Mouse (Mus musculus): ENCODE results near the gene Ptgfr. TPM values are rescaled to one million over a fixed set of nuclear protein-coding genes. Genes with fewer than 3 reads are reported as not detected.
A peak's percentile ranks its signal among the peaks of the same experiment; 100 is the strongest.

Gene Ptgfr
- polyA plus RNA-seq (2012; ENCODE audit: insufficient read depth, low replicate concordance) = not detected in 2 replicates

- Histone ChIP-seq H3K4me1 (0 out of 2 replicates have a peak, but pooled peaks cover 4% of the 10 kb centered on the region), H3K27me3 (replicated peaks) (peaks cover 33% of the 10 kb centered on the region), H3K4me3 (replicated peaks) (peak within 1 kb of the TSS; percentile 68), H3K9me3 (no peaks in the 10 kb centered on the region), H3K36me3 (replicated peaks; ENCODE audit: low read length) (no peaks in the 10 kb centered on the region)
- TF ChIP-seq FLI1 (IDR thresholded peaks at IDR 0.05; ENCODE audit: low read length) (no peak), GATA1 (IDR thresholded peaks at IDR 0.05; ENCODE audit: borderline replicate concordance, low read length) (no peak)
Measured at GRCm38 (mm10) chr3:151836871-151837680, at the start of gene Ptgfr. TSS of gene Ptgfr (minus strand) at chr3:151837630.

GRCm38 (mm10) chr3:151883881-151884280 is 46.5 kb upstream of the Ptgfr start:
- H3K27me3 ChIP-seq (replicated peaks) = no peaks in the 10 kb centered on the region
- H3K4me3 ChIP-seq (replicated peaks) = no peak overlapping the region
- H3K9me3 ChIP-seq = no peaks in the 10 kb centered on the region
- H3K4me1 ChIP-seq = no peaks in the 10 kb centered on the region
- no peaks in the 10 kb centered on the region for H3K36me3 ChIP-seq (replicated peaks; ENCODE audit: low read length)
- TF ChIP-seq GATA1 (IDR thresholded peaks at IDR 0.05; ENCODE audit: borderline replicate concordance, low read length) (no peak), FLI1 (IDR thresholded peaks at IDR 0.05; ENCODE audit: low read length) (no peak)

GRCm38 (mm10) chr3:151879981-151880380 is 42.6 kb upstream of the Ptgfr start:
- H3K27me3 ChIP-seq (replicated peaks) = no peaks in the 10 kb centered on the region
- H3K9me3 ChIP-seq = no peaks in the 10 kb centered on the region
- H3K4me1 ChIP-seq = no peaks in the 10 kb centered on the region
- H3K4me3 ChIP-seq (replicated peaks) = no peak overlapping the region
- H3K36me3 ChIP-seq (replicated peaks; ENCODE audit: low read length) = no peaks in the 10 kb centered on the region
- TF ChIP-seq FLI1 (IDR thresholded peaks at IDR 0.05; ENCODE audit: low read length) (no peak), GATA1 (IDR thresholded peaks at IDR 0.05; ENCODE audit: borderline replicate concordance, low read length) (no peak)

GRCm38 (mm10) chr3:151868970-151869369 is 31.5 kb upstream of the Ptgfr start:
- H3K9me3 ChIP-seq = no peaks in the 10 kb centered on the region
- no peak overlapping the region for H3K4me3 ChIP-seq (replicated peaks)
- TF ChIP-seq GATA1 (IDR thresholded peaks at IDR 0.05; ENCODE audit: borderline replicate concordance, low read length) = no peak
- no peak for TF ChIP-seq FLI1 (IDR thresholded peaks at IDR 0.05; ENCODE audit: low read length)
- no peaks in the 10 kb centered on the region for H3K36me3 ChIP-seq (replicated peaks; ENCODE audit: low read length)
- no peaks in the 10 kb centered on the region for H3K27me3 ChIP-seq (replicated peaks)
- no peaks in the 10 kb centered on the region for H3K4me1 ChIP-seq

- Histone ChIP-seq H3K9me3 (no peaks in the 10 kb centered on the region), H3K36me3 (replicated peaks; ENCODE audit: low read length) (no peaks in the 10 kb centered on the region), H3K4me1 (no peaks in the 10 kb centered on the region), H3K4me3 (replicated peaks) (no peak overlapping the region), H3K27me3 (replicated peaks) (no peaks in the 10 kb centered on the region)
- TF ChIP-seq FLI1 (IDR thresholded peaks at IDR 0.05; ENCODE audit: low read length) (no peak), GATA1 (IDR thresholded peaks at IDR 0.05; ENCODE audit: borderline replicate concordance, low read length) (no peak)
Measured at GRCm38 (mm10) chr3:151851344-151851743, 13.9 kb upstream of the Ptgfr start.

GRCm38 (mm10) chr3:151850621-151851020 is 13.2 kb upstream of the Ptgfr start:
- Histone ChIP-seq H3K4me1 (no peaks in the 10 kb centered on the region), H3K9me3 (no peaks in the 10 kb centered on the region), H3K36me3 (replicated peaks; ENCODE audit: low read length) (no peaks in the 10 kb centered on the region), H3K27me3 (replicated peaks) (no peaks in the 10 kb centered on the region), H3K4me3 (replicated peaks) (no peak overlapping the region)
- TF ChIP-seq FLI1 (IDR thresholded peaks at IDR 0.05; ENCODE audit: low read length) (no peak), GATA1 (IDR thresholded peaks at IDR 0.05; ENCODE audit: borderline replicate concordance, low read length) (no peak)

GRCm38 (mm10) chr3:151846292-151846691 is 8.9 kb upstream of the Ptgfr start:
- TF ChIP-seq FLI1 (IDR thresholded peaks at IDR 0.05; ENCODE audit: low read length) (no peak), GATA1 (IDR thresholded peaks at IDR 0.05; ENCODE audit: borderline replicate concordance, low read length) (no peak)
- no peaks in the 10 kb centered on the region for H3K4me1 ChIP-seq
- no peaks in the 10 kb centered on the region for H3K9me3 ChIP-seq
- no peaks in the 10 kb centered on the region for H3K27me3 ChIP-seq (replicated peaks)
- H3K4me3 ChIP-seq (replicated peaks) = no peak overlapping the region
- H3K36me3 ChIP-seq (replicated peaks; ENCODE audit: low read length) = no peaks in the 10 kb centered on the region

- TF ChIP-seq GATA1 (IDR thresholded peaks at IDR 0.05; ENCODE audit: borderline replicate concordance, low read length) (no peak), FLI1 (IDR thresholded peaks at IDR 0.05; ENCODE audit: low read length) (no peak)
Measured at GRCm38 (mm10) chr3:151844361-151845154, 7.1 kb upstream of the Ptgfr start.

GRCm38 (mm10) chr3:151840688-151841087 is 3.3 kb upstream of the Ptgfr start:
- no peak for TF ChIP-seq FLI1 (IDR thresholded peaks at IDR 0.05; ENCODE audit: low read length)
- no peak for TF ChIP-seq GATA1 (IDR thresholded peaks at IDR 0.05; ENCODE audit: borderline replicate concordance, low read length)
- Histone ChIP-seq H3K4me1 (0 out of 2 replicates have a peak, but pooled peaks cover 4% of the 10 kb centered on the region), H3K36me3 (replicated peaks; ENCODE audit: low read length) (no peaks in the 10 kb centered on the region), H3K4me3 (replicated peaks) (no peak overlapping the region), H3K27me3 (replicated peaks) (peaks cover 26% of the 10 kb centered on the region), H3K9me3 (no peaks in the 10 kb centered on the region)

More at GRCm38 (mm10) chr3:151844361-151845154, 7.1 kb upstream of the Ptgfr start:
- H3K4me1 ChIP-seq = no peaks in the 10 kb centered on the region
- no peaks in the 10 kb centered on the region for H3K36me3 ChIP-seq (replicated peaks; ENCODE audit: low read length)
- no peaks in the 10 kb centered on the region for H3K9me3 ChIP-seq
- H3K27me3 ChIP-seq (replicated peaks) = no peaks in the 10 kb centered on the region
- H3K4me3 ChIP-seq (replicated peaks) = no peak overlapping the region

GRCm38 (mm10) chr3:151838372-151838771 is 942 bp upstream of the Ptgfr start:
- H3K36me3 ChIP-seq (replicated peaks; ENCODE audit: low read length) = no peaks in the 10 kb centered on the region
- no peaks in the 10 kb centered on the region for H3K9me3 ChIP-seq
- peaks cover 31% of the 10 kb centered on the region for H3K27me3 ChIP-seq (replicated peaks)
- 0 out of 2 replicates have a peak, but pooled peaks cover 4% of the 10 kb centered on the region for H3K4me1 ChIP-seq
- H3K4me3 ChIP-seq (replicated peaks) = no peak overlapping the region
- TF ChIP-seq GATA1 (IDR thresholded peaks at IDR 0.05; ENCODE audit: borderline replicate concordance, low read length) = no peak
- TF ChIP-seq FLI1 (IDR thresholded peaks at IDR 0.05; ENCODE audit: low read length) = no peak

All from megakaryocyte, embryonic 14.5 days (primary cell).